In the genomic region with DNA sequence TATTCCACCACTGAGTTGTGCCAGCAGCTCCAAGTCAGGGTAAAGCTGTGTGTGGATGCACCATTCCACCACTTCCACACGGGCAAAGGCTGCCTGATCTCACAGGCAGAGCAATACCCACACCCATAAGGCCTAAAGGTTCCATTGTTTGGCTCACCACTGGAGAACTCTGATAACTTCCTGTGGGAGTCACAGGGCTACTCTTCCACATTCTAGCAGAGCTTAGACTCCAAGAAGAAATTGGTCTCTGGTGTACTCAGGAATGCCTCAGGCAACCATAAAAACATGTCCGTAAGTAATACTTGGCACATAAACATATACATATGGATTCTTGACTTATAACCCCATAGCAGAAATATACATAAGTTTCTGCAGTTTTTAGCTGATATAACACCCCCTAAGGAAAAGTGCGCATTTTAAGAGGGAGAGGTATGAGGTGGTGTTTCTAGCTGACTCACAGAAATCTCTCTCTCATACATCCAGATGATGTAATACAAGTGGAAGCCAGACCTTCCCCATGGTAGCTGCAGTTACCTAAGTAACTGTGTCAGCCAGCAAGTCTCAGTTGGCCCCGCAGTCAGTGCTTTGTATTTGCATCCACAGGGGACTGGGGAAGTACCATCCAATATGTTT, we compare ENCODE assay signal across 24 mouse cellular contexts.
A peak's percentile ranks its signal among the peaks of the same experiment; 100 is the strongest.
DNase-seq lines count a peak whose midpoint lies in the region; ATAC-seq lines count a peak whose summit lies in the region.
"Had no signal": no experiment of that assay in that cellular context is flagged by ENCODE, and none has a peak within 500 bp of the region (broad histone marks: within the 10 kb centered on the region; RNA-seq: fewer than 3 reads in every experiment).

No protein-coding gene starts in this region.

- peak; percentile 32 for DNase-seq in embryonic facial prominence, embryonic 14.5 days (ENCODE audit: low spot score)
- no peak for DNase-seq in embryonic facial prominence, embryonic 10.5 days (ENCODE audit: low spot score)
- DNase-seq in limb, embryonic 10.5 days (ENCODE audit: low spot score): no peak
- DNase-seq in cerebellum, adult 11 months: no peak
- DNase-seq: adrenal gland, adult 8-10 months; adrenal gland, postnatal 14 days; adrenal gland, postnatal 36 days; B cell, adult 2 months; cerebellum, adult 11-12 months; cerebellum, adult 2 months; cerebellum, adult 9-10 months; cerebellum, postnatal 10 days; cerebellum, postnatal 25 days; forebrain, postnatal 0 days had no signal

- no peaks in the 10 kb centered on the region for H3K27me3 ChIP-seq in embryonic facial prominence, embryonic 14.5 days (replicated peaks; ENCODE audit: control insufficient read depth, insufficient read depth, low read length)
- no peaks in the 10 kb centered on the region for H3K27me3 ChIP-seq in embryonic facial prominence, embryonic 10.5 days (replicated peaks; ENCODE audit: low read depth, poor library complexity, severe bottlenecking)
- H3K27me3 ChIP-seq in limb, embryonic 13.5 days: no peaks in the 10 kb centered on the region
- H3K27me3 ChIP-seq in limb, embryonic 10.5 days (ENCODE audit: low read depth, poor library complexity, severe bottlenecking): no peaks in the 10 kb centered on the region
- no peaks in the 10 kb centered on the region for H3K27me3 ChIP-seq in limb, embryonic 15.5 days
- H3K27me3 ChIP-seq: CH12.LX; embryonic facial prominence, embryonic 13.5 days; forebrain, embryonic 13.5 days; forebrain, embryonic 15.5 days; Patski had no signal

- H3K36me3 ChIP-seq in embryonic facial prominence, embryonic 14.5 days (ENCODE audit: control insufficient read depth, insufficient read depth, low read length): no peaks in the 10 kb centered on the region
- no peaks in the 10 kb centered on the region for H3K36me3 ChIP-seq in embryonic facial prominence, embryonic 10.5 days (replicated peaks)
- no peaks in the 10 kb centered on the region for H3K36me3 ChIP-seq in limb, embryonic 13.5 days
- H3K36me3 ChIP-seq in limb, embryonic 10.5 days: no peaks in the 10 kb centered on the region
- no peaks in the 10 kb centered on the region for H3K36me3 ChIP-seq in limb, embryonic 15.5 days
- H3K36me3 ChIP-seq: embryonic facial prominence, embryonic 13.5 days; forebrain, embryonic 15.5 days; G1E had no signal

- no peak overlapping the region for H3K4me3 ChIP-seq in embryonic facial prominence, embryonic 14.5 days (ENCODE audit: low read depth, low read length)
- no peak overlapping the region for H3K4me3 ChIP-seq in embryonic facial prominence, embryonic 10.5 days
- no peak overlapping the region for H3K4me3 ChIP-seq in limb, embryonic 13.5 days
- no peak overlapping the region for H3K4me3 ChIP-seq in limb, embryonic 10.5 days
- H3K4me3 ChIP-seq in limb, embryonic 15.5 days: no peak overlapping the region
- H3K4me3 ChIP-seq: embryonic facial prominence, embryonic 13.5 days; forebrain, embryonic 13.5 days; forebrain, embryonic 15.5 days had no signal

- H3K9ac ChIP-seq in embryonic facial prominence, embryonic 14.5 days (ENCODE audit: low read depth, low read length): no peak overlapping the region
- no peak overlapping the region for H3K9ac ChIP-seq in limb, embryonic 13.5 days
- H3K9ac ChIP-seq in limb, embryonic 15.5 days: no peak overlapping the region
- H3K9ac ChIP-seq: embryonic facial prominence, embryonic 13.5 days; forebrain, embryonic 13.5 days; forebrain, embryonic 15.5 days; forebrain, postnatal 0 days had no signal

- H3K4me1 ChIP-seq in embryonic facial prominence, embryonic 14.5 days (ENCODE audit: control insufficient read depth, insufficient read depth, low read length): no peaks in the 10 kb centered on the region
- no peaks in the 10 kb centered on the region for H3K4me1 ChIP-seq in embryonic facial prominence, embryonic 10.5 days
- H3K4me1 ChIP-seq in limb, embryonic 13.5 days: no peaks in the 10 kb centered on the region
- H3K4me1 ChIP-seq in limb, embryonic 10.5 days: no peaks in the 10 kb centered on the region
- no peaks in the 10 kb centered on the region for H3K4me1 ChIP-seq in limb, embryonic 15.5 days
- H3K4me1 ChIP-seq: embryonic facial prominence, embryonic 13.5 days; forebrain, embryonic 13.5 days; forebrain, embryonic 15.5 days had no signal

- 69% methylated on average over 4 of the region's 4 CpGs for WGBS in embryonic facial prominence, embryonic 14.5 days
- WGBS in embryonic facial prominence, embryonic 10.5 days: 85% methylated on average over 4 of the region's 4 CpGs
- WGBS in limb, embryonic 13.5 days: 71% methylated on average over 4 of the region's 4 CpGs
- 90% methylated on average over 4 of the region's 4 CpGs for WGBS in limb, embryonic 10.5 days
- 55% methylated on average over 4 of the region's 4 CpGs for WGBS in limb, embryonic 15.5 days

- no peak overlapping the region for H3K27ac ChIP-seq in embryonic facial prominence, embryonic 14.5 days (replicated peaks; ENCODE audit: low read depth, low read length)
- no peak overlapping the region for H3K27ac ChIP-seq in embryonic facial prominence, embryonic 10.5 days (replicated peaks)
- no peak overlapping the region for H3K27ac ChIP-seq in limb, embryonic 13.5 days
- H3K27ac ChIP-seq in limb, embryonic 10.5 days: no peak overlapping the region
- H3K27ac ChIP-seq in limb, embryonic 15.5 days: no peak overlapping the region
- H3K27ac ChIP-seq: embryonic facial prominence, embryonic 13.5 days; forebrain, embryonic 13.5 days; forebrain, embryonic 15.5 days had no signal

- no peaks in the 10 kb centered on the region for H3K9me3 ChIP-seq in embryonic facial prominence, embryonic 14.5 days (ENCODE audit: control insufficient read depth, low read length)
- no peaks in the 10 kb centered on the region for H3K9me3 ChIP-seq in embryonic facial prominence, embryonic 10.5 days
- H3K9me3 ChIP-seq in limb, embryonic 13.5 days: no peaks in the 10 kb centered on the region
- H3K9me3 ChIP-seq in limb, embryonic 10.5 days (replicated peaks): no peaks in the 10 kb centered on the region
- H3K9me3 ChIP-seq in limb, embryonic 15.5 days: no peaks in the 10 kb centered on the region
- H3K9me3 ChIP-seq: forebrain, embryonic 13.5 days; forebrain, embryonic 15.5 days had no signal

- H3K4me2 ChIP-seq in embryonic facial prominence, embryonic 14.5 days (ENCODE audit: low read depth, low read length): no peak overlapping the region
- H3K4me2 ChIP-seq in limb, embryonic 13.5 days (replicated peaks): no peak overlapping the region
- H3K4me2 ChIP-seq in limb, embryonic 15.5 days: no peak overlapping the region
- H3K4me2 ChIP-seq: embryonic facial prominence, embryonic 13.5 days; forebrain, embryonic 13.5 days; forebrain, embryonic 15.5 days had no signal

- ATAC-seq in embryonic facial prominence, embryonic 14.5 days (ENCODE audit: low read depth): peak; percentile 77; the same call in 1 of the 2 replicates
- peak; percentile 80 for ATAC-seq in limb, embryonic 13.5 days (ENCODE audit: low FRiP score, low read depth)
- ATAC-seq in limb, embryonic 15.5 days (ENCODE audit: insufficient number of reproducible peaks, low FRiP score, low TSS enrichment, low read depth): 0 out of 2 replicates have a peak, but pooled peaks have one; percentile 61
- ATAC-seq: activated CD4-positive, CD25-positive, alpha-beta regulatory T cell, adult 4 months; CD4-positive, CD25-positive, alpha-beta regulatory T cell, adult 4 months; forebrain, embryonic 13.5 days; forebrain, embryonic 15.5 days; forebrain, postnatal 0 days; Patski had no signal
